Mouse (Mus musculus) urinary bladder, postnatal 10 days (tissue): Measurements from ENCODE around the gene Tspan11.

Experiments used
- DNase-seq: peaks from one replicate; pipeline ENCODE4 v3.0.0; 2022; ENCODE audit warnings: low spot score

Tspan11 gene

GRCm38 (mm10) chr6:127887511-127888421 lies at the start of gene Tspan11:
Tspan11 (plus strand) TSS chr6:127887589.
- DNase-seq = no peak

GRCm38 (mm10) chr6:127837910-127838309 lies 49.5 kb upstream of the Tspan11 start:
- no peak for DNase-seq

DNA sequence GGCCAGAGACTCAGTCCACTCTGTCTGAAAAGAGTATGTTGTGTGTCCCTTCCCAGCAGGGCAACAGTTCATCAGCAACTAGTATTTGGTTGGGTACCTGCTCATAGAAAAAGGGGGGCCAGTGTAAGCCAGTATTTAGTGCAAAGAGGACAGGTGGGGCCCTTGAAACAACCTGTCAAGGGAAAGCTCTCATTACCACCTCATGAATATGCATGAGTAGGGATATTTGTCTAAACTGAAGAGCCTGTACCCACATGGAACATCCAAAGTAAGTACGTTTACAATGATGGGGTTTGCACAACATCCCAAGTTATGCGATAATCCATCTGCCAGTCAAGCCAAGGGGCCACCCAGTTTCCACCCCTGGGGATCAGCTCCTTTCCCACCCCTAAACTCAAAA lies 47.9 kb upstream of the Tspan11 start:
- DNase-seq = no peak

DNA sequence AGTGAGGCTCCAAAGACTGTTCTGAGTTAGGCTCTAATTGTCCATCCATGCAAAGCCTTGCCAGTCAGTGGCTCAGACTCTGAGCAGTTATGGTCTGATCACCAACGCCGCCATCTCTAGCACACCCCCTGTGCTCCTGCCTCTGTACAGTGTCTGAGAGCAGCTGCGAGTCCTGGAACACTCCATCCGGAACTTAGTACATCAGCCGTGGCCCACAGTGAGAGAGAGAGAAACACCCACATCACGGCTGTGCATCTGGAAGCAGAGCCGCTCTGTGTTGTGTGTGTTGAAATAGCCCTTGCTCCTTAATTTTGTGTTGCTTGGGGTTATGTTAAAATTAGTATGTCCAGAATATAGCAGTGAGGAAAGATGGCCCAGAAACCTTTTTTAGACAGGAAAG lies 47.2 kb upstream of the Tspan11 start:
- DNase-seq = no peak

DNA sequence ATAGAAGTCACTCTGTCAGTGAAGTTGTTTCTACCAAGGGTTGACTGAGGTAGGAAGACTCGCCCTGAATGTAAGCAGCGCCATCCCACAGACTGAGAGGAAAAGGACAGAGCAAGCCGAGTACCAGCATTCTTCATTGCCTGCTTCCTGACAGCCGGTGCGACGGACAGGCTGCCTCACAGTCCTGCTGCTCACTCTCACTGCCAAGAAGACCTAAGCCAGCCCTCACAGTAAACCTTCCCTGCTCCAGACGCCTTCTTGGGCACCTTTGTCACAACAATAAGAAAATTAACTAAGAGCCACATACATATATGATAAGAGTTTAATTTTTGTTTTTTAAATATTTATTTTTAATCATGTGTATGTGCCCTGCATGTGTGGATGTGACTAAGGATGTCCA lies 46.1 kb upstream of the Tspan11 start:
- DNase-seq = no peak

- DNase-seq = no peak
Observed at GRCm38 (mm10) chr6:127846521-127846920, 40.9 kb upstream of the Tspan11 start.

DNA sequence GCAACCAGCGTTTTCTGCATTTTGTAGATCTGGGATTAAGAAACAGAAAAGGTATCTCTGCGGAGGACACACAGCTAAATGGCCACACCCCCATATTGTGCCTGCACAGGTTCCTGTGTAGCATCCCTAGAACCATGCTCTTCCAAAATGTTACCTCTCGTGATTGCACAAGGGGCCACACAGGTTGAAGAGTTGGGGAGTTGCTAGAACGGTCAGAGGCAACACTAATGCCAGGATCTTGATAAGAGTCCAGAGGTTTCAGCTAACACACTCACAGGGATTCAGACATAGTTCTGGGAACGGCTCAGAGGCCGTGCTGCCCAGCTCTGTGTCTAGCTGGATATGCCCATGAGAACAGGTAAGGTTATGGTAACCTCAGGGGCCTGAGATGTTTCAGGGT lies 37.9 kb upstream of the Tspan11 start:
- no peak for DNase-seq

- no peak for DNase-seq
Observed at GRCm38 (mm10) chr6:127851611-127852010, 35.8 kb upstream of the Tspan11 start.

DNA sequence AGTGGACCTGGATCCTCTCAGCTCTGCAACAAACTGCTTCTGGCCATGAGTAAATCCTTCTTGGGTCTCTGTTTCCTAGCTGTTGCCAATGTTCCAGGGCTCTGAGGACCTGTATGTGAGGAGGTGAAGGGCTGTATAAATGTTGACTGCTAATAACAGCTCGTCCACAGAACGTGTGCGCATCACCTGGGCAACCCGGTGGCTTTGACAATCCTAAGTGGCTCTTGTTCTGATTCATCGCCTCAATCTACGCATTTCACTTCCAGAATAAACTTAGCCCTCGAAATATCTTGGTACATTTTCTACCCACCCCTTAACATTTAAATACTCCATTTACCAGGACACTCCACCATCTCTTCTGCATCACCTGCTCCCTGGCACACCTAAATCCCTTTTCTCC lies 34.1 kb upstream of the Tspan11 start:
- DNase-seq = no peak

DNA sequence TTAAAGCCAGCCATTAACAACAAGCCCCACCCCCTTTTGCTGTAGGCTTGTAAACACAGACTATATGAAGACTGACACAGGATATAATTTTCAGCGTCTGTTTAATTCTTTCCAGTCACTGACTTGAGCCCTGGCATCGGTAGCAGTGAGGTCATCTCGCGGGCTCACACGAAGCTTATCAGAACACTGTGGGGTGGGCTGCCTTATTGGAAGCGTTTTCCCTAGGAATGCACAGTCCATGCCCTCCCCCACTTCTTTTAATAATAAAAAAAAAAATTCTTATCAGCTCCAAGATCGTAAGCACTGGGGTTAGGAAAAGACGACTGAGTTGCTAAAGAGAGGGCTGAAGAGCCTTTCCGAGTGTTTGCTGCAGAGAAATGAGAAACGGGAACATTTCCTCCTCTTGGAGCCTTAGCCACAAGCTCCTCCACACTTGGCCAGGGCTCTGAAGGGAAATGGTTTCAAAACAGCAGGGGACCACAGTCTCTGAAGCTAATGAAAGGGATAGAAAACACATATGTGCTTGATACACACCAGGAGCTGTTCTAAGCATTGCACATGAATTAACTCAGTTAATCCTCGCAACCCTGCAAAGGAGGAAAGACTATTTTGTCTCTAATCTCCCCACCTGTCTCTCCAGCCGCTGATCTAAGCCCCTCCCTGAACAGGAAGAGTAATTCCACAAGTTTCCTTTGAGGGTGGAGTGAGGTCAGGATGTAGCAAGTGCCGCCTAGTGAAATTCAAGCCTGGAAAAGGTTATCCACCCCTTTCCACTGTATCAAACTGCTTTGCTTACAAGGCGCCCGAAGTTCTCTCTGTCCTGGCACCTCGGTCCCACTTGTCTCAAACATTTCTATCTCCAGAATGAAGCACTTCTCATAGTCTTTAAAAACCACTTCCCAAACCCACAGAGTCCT lies 33.4 kb upstream of the Tspan11 start:
- DNase-seq = no peak

DNA sequence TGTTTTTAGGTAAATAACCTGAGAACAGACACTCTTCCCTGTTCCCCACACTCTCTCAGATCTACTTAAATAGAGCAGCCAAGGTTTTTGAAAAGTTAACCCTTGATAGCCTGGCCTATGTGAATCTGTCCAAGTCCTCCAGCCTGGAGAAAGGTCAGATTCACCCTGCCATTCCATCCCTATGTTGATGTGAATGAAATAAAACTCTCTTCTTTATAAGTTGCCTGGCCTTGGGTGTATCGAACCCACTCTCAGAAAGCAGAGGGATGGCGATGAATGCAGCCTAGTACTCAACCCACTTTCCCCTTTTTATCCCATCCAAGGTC lies 32.7 kb upstream of the Tspan11 start:
- no peak for DNase-seq

DNA sequence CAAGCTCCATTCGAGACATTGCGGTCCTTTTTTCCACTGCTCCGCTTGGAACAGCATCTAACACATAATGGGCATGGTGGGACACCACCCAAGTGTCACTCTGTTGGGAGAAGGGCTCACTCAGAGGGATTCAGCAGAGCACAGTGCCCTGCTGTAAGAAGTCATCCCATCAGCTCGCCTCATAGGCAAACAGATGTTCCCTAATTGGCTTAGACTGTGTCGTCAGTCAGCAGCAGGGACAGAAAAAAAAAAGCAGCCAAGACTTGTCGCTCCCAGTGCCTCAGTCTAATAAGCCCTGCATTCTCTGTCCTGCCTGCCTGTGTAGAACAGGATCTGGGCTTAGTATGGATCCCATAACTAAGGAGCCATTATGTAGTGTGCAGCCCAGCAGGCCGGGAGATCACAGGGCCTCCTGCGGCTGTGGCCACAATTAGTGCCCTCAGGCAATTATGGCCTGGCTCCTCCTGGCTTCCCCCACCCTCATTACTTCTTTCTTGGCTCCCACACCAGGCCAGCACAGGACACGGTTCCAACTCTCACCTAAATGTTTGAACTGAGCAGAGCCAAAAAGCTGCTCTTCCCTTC lies 31.6 kb upstream of the Tspan11 start:
- DNase-seq = no peak

DNA sequence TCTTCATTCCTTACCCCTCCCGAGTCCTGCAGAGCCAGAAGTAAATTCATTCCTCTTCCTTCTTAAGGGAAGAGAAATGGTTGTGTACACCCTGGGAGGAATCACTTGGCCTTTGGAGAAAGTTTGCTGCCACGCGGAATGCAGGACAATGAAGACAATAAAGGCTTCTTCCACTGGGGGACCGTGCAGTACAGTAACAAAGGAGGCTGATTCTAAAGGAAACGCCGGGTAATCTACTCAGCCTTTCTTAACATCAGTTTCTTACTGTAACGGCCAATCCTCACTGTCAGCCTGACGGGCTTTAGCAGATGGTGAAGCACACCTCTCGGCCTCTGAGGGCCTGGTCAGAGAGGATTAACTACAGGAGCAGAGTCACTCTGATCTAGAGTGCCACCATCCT lies 25.4 kb upstream of the Tspan11 start:
- DNase-seq = no peak

DNA sequence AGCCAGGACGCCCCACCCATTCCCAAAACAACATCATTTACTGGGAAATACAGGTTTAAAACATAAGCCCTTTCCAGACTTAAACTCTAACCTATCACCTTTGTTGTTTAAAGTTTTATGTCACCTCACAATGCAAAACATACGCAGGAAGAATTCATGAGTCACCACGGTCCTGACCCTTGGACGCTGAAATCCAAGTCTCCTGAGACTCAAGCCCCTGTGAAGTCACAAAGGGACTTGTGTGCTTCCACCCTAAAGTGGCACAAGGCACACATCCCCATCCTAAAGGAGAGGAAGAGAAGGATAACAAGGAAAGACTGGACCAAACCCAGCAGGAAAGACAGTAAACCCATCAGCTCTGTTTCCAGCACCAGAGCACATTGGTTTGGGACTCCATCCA lies 22.0 kb upstream of the Tspan11 start:
- DNase-seq = no peak

DNA sequence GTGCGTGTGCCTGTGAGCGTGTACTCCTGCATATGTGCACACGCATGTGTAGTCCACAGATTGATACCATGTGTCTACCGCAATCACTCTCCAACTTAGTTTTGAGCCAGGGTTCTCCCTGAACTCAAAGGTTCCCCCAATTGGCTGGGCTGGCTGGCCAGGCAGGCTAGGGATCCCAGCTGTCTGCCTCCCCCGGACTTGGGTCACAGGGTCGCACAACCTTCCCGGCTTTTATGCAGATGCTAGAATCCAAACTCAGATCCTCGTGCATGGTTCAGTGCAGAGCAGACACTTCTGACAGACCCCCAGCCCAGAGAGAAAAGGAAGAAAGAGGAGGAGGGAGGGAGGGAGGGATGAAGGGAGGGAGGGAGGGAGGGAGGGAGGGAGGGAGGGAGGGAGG lies 18.8 kb upstream of the Tspan11 start:
- DNase-seq = no peak

GRCm38 (mm10) chr6:127869121-127869520 lies 18.3 kb upstream of the Tspan11 start:
- no peak for DNase-seq

- DNase-seq = no peak
Observed at GRCm38 (mm10) chr6:127870345-127871324, 16.8 kb upstream of the Tspan11 start.

- no peak for DNase-seq
Observed at GRCm38 (mm10) chr6:127871436-127871835, 16.0 kb upstream of the Tspan11 start.

DNA sequence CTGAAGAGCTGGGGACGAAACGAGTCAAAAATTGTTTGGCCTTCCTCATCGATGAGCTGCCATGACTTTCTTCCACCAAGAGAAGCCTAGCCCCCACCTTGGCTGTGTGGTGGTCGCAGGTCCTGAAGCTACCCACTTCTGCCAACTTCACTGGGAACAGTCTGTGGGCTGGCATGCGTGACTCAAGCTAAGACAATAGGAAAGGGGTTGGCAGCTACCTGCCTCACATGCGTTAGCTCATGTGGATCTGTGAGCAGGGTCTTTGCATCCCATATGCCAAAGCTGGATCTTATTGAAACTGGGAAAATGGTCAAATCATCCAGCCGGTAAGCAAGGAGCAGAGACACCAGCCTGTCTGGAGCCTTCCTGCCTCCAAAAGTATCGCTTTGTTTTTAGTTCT lies 14.8 kb upstream of the Tspan11 start:
- no peak for DNase-seq

DNA sequence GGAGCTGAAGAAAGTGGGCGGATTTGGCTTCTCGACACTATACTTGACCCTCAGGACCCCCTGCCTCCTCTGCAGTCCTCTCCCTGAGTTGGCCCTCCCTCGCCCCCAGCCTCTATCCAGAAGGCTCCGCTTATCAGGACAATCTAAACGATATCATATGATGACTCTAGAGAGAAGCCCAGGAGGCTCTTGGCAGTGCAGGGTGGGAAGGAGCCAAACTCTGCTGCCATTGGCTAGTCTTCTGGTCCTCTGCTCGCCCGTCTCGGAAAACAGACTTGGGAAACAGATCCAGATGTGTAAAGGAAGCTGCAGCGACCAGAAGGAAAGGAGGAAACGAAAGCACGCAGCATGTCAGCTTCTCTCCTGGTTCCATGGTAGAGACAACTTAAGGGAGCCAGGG lies 11.5 kb upstream of the Tspan11 start:
- DNase-seq = no peak

DNA sequence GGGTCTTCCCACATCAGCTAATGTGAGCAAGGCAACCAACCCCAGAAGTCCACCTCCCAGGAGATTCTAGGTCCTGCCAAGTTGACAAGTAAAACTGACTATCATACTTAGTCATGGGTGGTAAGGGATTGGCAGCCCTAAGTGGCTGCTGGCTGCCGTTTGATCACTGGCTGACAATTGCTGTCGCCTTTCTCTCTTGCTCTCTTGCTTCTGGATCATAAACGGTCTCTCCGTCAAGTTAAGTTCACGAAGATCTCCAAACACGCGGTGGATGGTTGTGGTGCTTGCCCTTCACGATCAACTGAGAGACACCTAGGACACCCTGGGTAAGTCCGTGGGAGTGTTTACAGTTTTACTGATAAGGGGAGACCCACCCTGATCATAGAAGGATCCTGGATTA lies 11.0 kb upstream of the Tspan11 start:
- no peak for DNase-seq

DNA sequence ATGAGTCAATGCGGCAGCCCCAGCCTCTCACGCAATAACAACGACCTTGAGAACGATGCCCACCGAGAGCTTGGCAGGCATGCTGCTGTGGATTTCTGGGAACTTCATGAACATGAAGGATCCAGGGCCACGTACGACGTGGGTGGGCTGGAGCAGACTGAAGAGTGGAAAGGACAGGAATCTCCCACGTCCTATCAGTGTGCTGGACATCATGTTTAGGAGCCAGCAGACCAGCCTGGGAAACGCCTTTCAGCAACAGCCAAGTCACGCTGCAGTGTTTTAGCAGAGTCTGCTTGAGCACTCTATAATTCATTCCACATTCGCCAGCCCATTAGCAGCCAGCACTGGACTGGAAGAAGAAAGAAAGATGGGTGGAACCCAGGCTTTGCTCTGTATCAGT lies 10.4 kb upstream of the Tspan11 start:
- no peak for DNase-seq
